Mouse (Mus musculus) E14TG2a.4 (cell line): ENCODE measurements at regions not wholly inside any gene's neighbourhood (a gene's known extent, or its start where the extent isn't known, plus 50 kb on each side); places are given as distances from the start of the nearest gene placed in this dataset.

Experiments
- H3K27me3 ChIP-seq: 2 replicates; pipeline ENCODE4 v1.6.1; 2014; ENCODE audit warnings: low read length, control low read depth; ENCODE audit not compliant: insufficient read depth
- H3K36me3 ChIP-seq: 2 replicates; pipeline ENCODE4 v1.6.1; 2014; ENCODE audit warnings: low read length, control low read depth; ENCODE audit not compliant: insufficient read depth
- H3K4me1 ChIP-seq: replicated peaks from 2 replicates; pipeline ENCODE4 v1.6.1; 2014; ENCODE audit warnings: low read depth, low read length, control low read depth
- H3K4me3 ChIP-seq: replicated peaks from 2 replicates; pipeline ENCODE4 v1.5.1; 2014; ENCODE audit warnings: mild to moderate bottlenecking, low read length
- H3K9me3 ChIP-seq: 2 replicates; pipeline ENCODE4 v1.6.1; 2014; ENCODE audit warnings: low read length, control low read depth
- CTCF ChIP-seq: conservative IDR thresholded peaks from 2 replicates; pipeline ENCODE4 v1.5.1; 2014; ENCODE audit warnings: low read length
- NANOG ChIP-seq: IDR thresholded peaks from 2 replicates; pipeline ENCODE4 v1.6.1; 2014; ENCODE audit warnings: borderline replicate concordance, low read length, mixed read lengths
- POU5F1 ChIP-seq: IDR thresholded peaks from 2 replicates; pipeline ENCODE4 v1.6.1; 2014; ENCODE audit warnings: low read length, borderline replicate concordance

GRCm38 (mm10) chr8:41752641-41753040, 335.8 kb upstream of the Frg1 start:
- Histone ChIP-seq H3K36me3 (no peaks in the 10 kb centered on the region), H3K9me3 (no peaks in the 10 kb centered on the region), H3K4me3 (no peak overlapping the region), H3K4me1 (no peaks in the 10 kb centered on the region), H3K27me3 (no peaks in the 10 kb centered on the region)
- TF ChIP-seq CTCF: no peak
- no peak for TF ChIP-seq POU5F1
- no peak for TF ChIP-seq NANOG

- Histone ChIP-seq H3K4me1 (no peaks in the 10 kb centered on the region), H3K36me3 (no peaks in the 10 kb centered on the region), H3K4me3 (no peak overlapping the region), H3K9me3 (no peaks in the 10 kb centered on the region), H3K27me3 (no peaks in the 10 kb centered on the region)
- TF ChIP-seq NANOG (no peak), CTCF (no peak), POU5F1 (no peak)
Measured at GRCm38 (mm10) chr8:41747024-41747423, 330.1 kb upstream of the Frg1 start.

GRCm38 (mm10) chr8:41742796-41743670, 326.2 kb upstream of the Frg1 start:
- H3K36me3 ChIP-seq: no peaks in the 10 kb centered on the region
- no peaks in the 10 kb centered on the region for H3K9me3 ChIP-seq
- H3K27me3 ChIP-seq: no peaks in the 10 kb centered on the region
- TF ChIP-seq POU5F1 (no peak), CTCF (no peak), NANOG (no peak)
- no peak overlapping the region for H3K4me3 ChIP-seq
- no peaks in the 10 kb centered on the region for H3K4me1 ChIP-seq

GRCm38 (mm10) chr8:41717002-41717401, 300.1 kb upstream of the Frg1 start:
- Histone ChIP-seq H3K4me3 (no peak overlapping the region), H3K9me3 (no peaks in the 10 kb centered on the region), H3K36me3 (no peaks in the 10 kb centered on the region), H3K27me3 (no peaks in the 10 kb centered on the region), H3K4me1 (no peaks in the 10 kb centered on the region)
- TF ChIP-seq NANOG (no peak), POU5F1 (no peak), CTCF (no peak)

- TF ChIP-seq CTCF (no peak), NANOG (no peak)
- Histone ChIP-seq H3K27me3 (no peaks in the 10 kb centered on the region), H3K4me3 (no peak overlapping the region), H3K4me1 (no peaks in the 10 kb centered on the region), H3K36me3 (no peaks in the 10 kb centered on the region), H3K9me3 (no peaks in the 10 kb centered on the region)
Measured at GRCm38 (mm10) chr8:41713634-41714330, 296.9 kb upstream of the Frg1 start.

- H3K27me3 ChIP-seq: no peaks in the 10 kb centered on the region
- peaks cover 39% of the 10 kb centered on the region for H3K9me3 ChIP-seq
- H3K4me3 ChIP-seq: no peak overlapping the region
- no peaks in the 10 kb centered on the region for H3K4me1 ChIP-seq
- TF ChIP-seq NANOG (no peak), POU5F1 (no peak), CTCF (no peak)
- no peaks in the 10 kb centered on the region for H3K36me3 ChIP-seq
Measured at GRCm38 (mm10) chr8:41703927-41704924, 287.4 kb upstream of the Frg1 start.
